Mouse (Mus musculus) liver, embryonic 13.5 days (tissue): ENCODE data around the gene Rab27a. TPM values are rescaled to one million over a fixed set of nuclear protein-coding genes. Genes with fewer than 3 reads are reported as not detected.

ENCODE experiments used
- ATAC-seq: fragments of 200-750 bp; cut with Nextera tagmentation; 2 replicates; pipeline ENCODE4 v1.8.0; 2017; ENCODE audit warnings: low read depth, mild to moderate bottlenecking, moderate number of reproducible peaks, moderate library complexity
- DNase-seq: peaks from one replicate; pipeline ENCODE4 v3.0.0; 2022
- H3K27ac ChIP-seq: fragments of 300-500 bp; sonication (generic); 2 replicates; pipeline ENCODE4 v1.5.1; 2015; ENCODE audit warnings: moderate library complexity, mild to moderate bottlenecking, inconsistent platforms
- H3K27me3 ChIP-seq: fragments of 300-500 bp; sonication (generic); 2 replicates; pipeline ENCODE4 v1.6.1; 2015; ENCODE audit warnings: mild to moderate bottlenecking, inconsistent platforms
- H3K36me3 ChIP-seq: fragments of 300-500 bp; sonication (generic); 2 replicates; pipeline ENCODE4 v1.6.1; 2015; ENCODE audit warnings: mild to moderate bottlenecking, inconsistent platforms
- H3K4me1 ChIP-seq: fragments of 300-500 bp; sonication (generic); replicated peaks from 2 replicates; pipeline ENCODE4 v1.6.1; 2015; ENCODE audit warnings: inconsistent platforms
- H3K4me2 ChIP-seq: fragments of 300-500 bp; sonication (generic); 2 replicates; pipeline ENCODE4 v1.6.1; 2015; ENCODE audit warnings: inconsistent platforms, mild to moderate bottlenecking, moderate library complexity
- H3K4me3 ChIP-seq: fragments of 300-500 bp; sonication (generic); replicated peaks from 2 replicates; pipeline ENCODE4 v1.5.1; 2015; ENCODE audit warnings: mild to moderate bottlenecking, inconsistent platforms
- H3K9ac ChIP-seq: fragments of 300-500 bp; sonication (generic); 2 replicates; pipeline ENCODE4 v1.6.1; 2015; ENCODE audit warnings: mild to moderate bottlenecking, inconsistent platforms
- H3K9me3 ChIP-seq: fragments of 300-500 bp; sonication (generic); replicated peaks from 2 replicates; pipeline ENCODE4 v1.6.1; 2016; ENCODE audit warnings: inconsistent platforms
- WGBS: fragments of 180-500 bp; shearing (Covaris S2); methylation state at CpG from one replicate; pipeline ENCODE4 v1.1.7; 2015; ENCODE audit not compliant: insufficient replicate concordance; 5-methylcytosine and 5-hydroxymethylcytosine counted together
- polyA plus RNA-seq: library from polyadenylated mRNA; unstranded; fragments of >200 nt; fragmentation: Nextera tagmentation; extraction: Ambion mirVana; gene quantifications from 2 replicates; pipeline ENCODE4 v1.2.1, GENCODE M21; 2015

Rab27a gene
- 4.5 and 4.9 TPM in 2 replicates for polyA plus RNA-seq

- ATAC-seq (peak; percentile 64), DNase-seq (peak; percentile 70)
- H3K27me3 ChIP-seq, result no peaks in the 10 kb centered on the region
- H3K4me1 ChIP-seq, result peaks cover 34% of the 10 kb centered on the region
- H3K4me2 ChIP-seq, result peak within 1 kb of the TSS; percentile 84
- H3K36me3 ChIP-seq, result no peaks in the 10 kb centered on the region
- 0 out of 2 replicates have a peak within 1 kb of the TSS, but pooled peaks have one; percentile 18 for H3K27ac ChIP-seq
- H3K9ac ChIP-seq, result peak within 1 kb of the TSS; percentile 66
- H3K9me3 ChIP-seq, result no peaks in the 10 kb centered on the region
- peak within 1 kb of the TSS; percentile 61 for H3K4me3 ChIP-seq
- WGBS, result under 1% methylated on average over 41 of the region's 41 CpGs
These were observed at the start of gene Rab27a for GRCm38 (mm10) chr9:73044146-73045079. TSS of gene Rab27a (plus strand) at chr9:73044854.

GRCm38 (mm10) chr9:72996167-72996566 is 48.5 kb upstream of the Rab27a start:
- Histone ChIP-seq H3K9ac (no peak overlapping the region), H3K27me3 (no peaks in the 10 kb centered on the region), H3K27ac (no peak overlapping the region), H3K4me1 (no peaks in the 10 kb centered on the region), H3K4me3 (no peak overlapping the region), H3K36me3 (no peaks in the 10 kb centered on the region), H3K4me2 (no peak overlapping the region), H3K9me3 (no peaks in the 10 kb centered on the region)
- no peak for ATAC-seq
- no peak for DNase-seq

GRCm38 (mm10) chr9:72996806-72997205 is 47.8 kb upstream of the Rab27a start:
- 71% methylated on average over 7 of the region's 7 CpGs for WGBS
- H3K4me2 ChIP-seq, result no peak overlapping the region
- no peak for ATAC-seq

GRCm38 (mm10) chr9:73000487-73000886 is 44.2 kb upstream of the Rab27a start:
- H3K4me2 ChIP-seq, result no peak overlapping the region
- no peak overlapping the region for H3K9ac ChIP-seq
- no peaks in the 10 kb centered on the region for H3K36me3 ChIP-seq
- H3K4me1 ChIP-seq, result 0 out of 2 replicates have a peak, but pooled peaks cover 2% of the 10 kb centered on the region
- H3K9me3 ChIP-seq, result no peaks in the 10 kb centered on the region
- ATAC-seq (no peak), DNase-seq (no peak)
- 47% methylated on average over 2 of the region's 2 CpGs for WGBS
- H3K27ac ChIP-seq, result no peak overlapping the region
- no peak overlapping the region for H3K4me3 ChIP-seq
- no peaks in the 10 kb centered on the region for H3K27me3 ChIP-seq

More at GRCm38 (mm10) chr9:72996806-72997205, 47.8 kb upstream of the Rab27a start:
- Histone ChIP-seq H3K9ac (no peak overlapping the region), H3K36me3 (no peaks in the 10 kb centered on the region), H3K9me3 (no peaks in the 10 kb centered on the region), H3K4me1 (no peaks in the 10 kb centered on the region), H3K4me3 (no peak overlapping the region), H3K27ac (no peak overlapping the region), H3K27me3 (no peaks in the 10 kb centered on the region)
- DNase-seq, result no peak

- ATAC-seq (no peak), DNase-seq (no peak)
- Histone ChIP-seq H3K27ac (no peak overlapping the region), H3K9me3 (no peaks in the 10 kb centered on the region), H3K27me3 (no peaks in the 10 kb centered on the region), H3K4me2 (no peak overlapping the region), H3K4me1 (0 out of 2 replicates have a peak, but pooled peaks cover 2% of the 10 kb centered on the region), H3K36me3 (peaks cover 3% of the 10 kb centered on the region; the same call in 1 of the 2 replicates), H3K9ac (no peak overlapping the region), H3K4me3 (no peak overlapping the region)
- WGBS, result 64% methylated on average over 13 of the region's 13 CpGs
These were observed 43.2 kb upstream of the Rab27a start for GRCm38 (mm10) chr9:73001314-73002011.

GRCm38 (mm10) chr9:73002177-73002576 is 42.5 kb upstream of the Rab27a start:
- DNase-seq, result no peak
- ATAC-seq, result no peak
- no peak overlapping the region for H3K4me2 ChIP-seq

GRCm38 (mm10) chr9:73004076-73004475 is 40.6 kb upstream of the Rab27a start:
- Histone ChIP-seq H3K4me2 (no peak overlapping the region), H3K4me1 (0 out of 2 replicates have a peak, but pooled peaks cover 2% of the 10 kb centered on the region), H3K27ac (no peak overlapping the region), H3K9me3 (no peaks in the 10 kb centered on the region), H3K36me3 (peaks cover 3% of the 10 kb centered on the region; the same call in 1 of the 2 replicates), H3K27me3 (no peaks in the 10 kb centered on the region), H3K9ac (no peak overlapping the region), H3K4me3 (no peak overlapping the region)
- DNase-seq (no peak), ATAC-seq (no peak)
- 85% methylated on average over 8 of the region's 8 CpGs for WGBS

More at GRCm38 (mm10) chr9:73002177-73002576, 42.5 kb upstream of the Rab27a start:
- no peak overlapping the region for H3K4me3 ChIP-seq
- H3K36me3 ChIP-seq, result peaks cover 3% of the 10 kb centered on the region; the same call in 1 of the 2 replicates
- H3K27me3 ChIP-seq, result no peaks in the 10 kb centered on the region
- WGBS, result 63% methylated on average over 3 of the region's 3 CpGs
- H3K9me3 ChIP-seq, result no peaks in the 10 kb centered on the region
- H3K27ac ChIP-seq, result no peak overlapping the region
- no peak overlapping the region for H3K9ac ChIP-seq
- H3K4me1 ChIP-seq, result 0 out of 2 replicates have a peak, but pooled peaks cover 2% of the 10 kb centered on the region

GRCm38 (mm10) chr9:73005106-73005505 is 39.5 kb upstream of the Rab27a start:
- no peak overlapping the region for H3K27ac ChIP-seq
- no peaks in the 10 kb centered on the region for H3K9me3 ChIP-seq
- no peaks in the 10 kb centered on the region for H3K27me3 ChIP-seq
- DNase-seq (no peak), ATAC-seq (no peak)
- no peak overlapping the region for H3K4me2 ChIP-seq
- no peak overlapping the region for H3K9ac ChIP-seq
- peaks cover 3% of the 10 kb centered on the region; the same call in 1 of the 2 replicates for H3K36me3 ChIP-seq
- H3K4me1 ChIP-seq, result 0 out of 2 replicates have a peak, but pooled peaks cover 2% of the 10 kb centered on the region
- no peak overlapping the region for H3K4me3 ChIP-seq
- WGBS, result 73% methylated on average over 6 of the region's 6 CpGs

- no peak overlapping the region for H3K27ac ChIP-seq
- DNase-seq (no peak), ATAC-seq (no peak)
- no peaks in the 10 kb centered on the region for H3K9me3 ChIP-seq
- H3K4me3 ChIP-seq, result no peak overlapping the region
- H3K9ac ChIP-seq, result no peak overlapping the region
- H3K4me2 ChIP-seq, result no peak overlapping the region
- H3K4me1 ChIP-seq, result 0 out of 2 replicates have a peak, but pooled peaks cover 2% of the 10 kb centered on the region
- H3K36me3 ChIP-seq, result peaks cover 3% of the 10 kb centered on the region; the same call in 1 of the 2 replicates
- 87% methylated on average over 3 of the region's 3 CpGs for WGBS
- no peaks in the 10 kb centered on the region for H3K27me3 ChIP-seq
These were observed 38.5 kb upstream of the Rab27a start for GRCm38 (mm10) chr9:73006175-73006574.

GRCm38 (mm10) chr9:73008384-73008783 is 36.3 kb upstream of the Rab27a start:
- no peak for ATAC-seq
- WGBS, result 34% methylated on average over 3 of the region's 3 CpGs
- Histone ChIP-seq H3K27me3 (no peaks in the 10 kb centered on the region), H3K9me3 (no peaks in the 10 kb centered on the region), H3K27ac (no peak overlapping the region), H3K9ac (no peak overlapping the region), H3K4me1 (no peaks in the 10 kb centered on the region), H3K4me2 (no peak overlapping the region), H3K4me3 (no peak overlapping the region), H3K36me3 (peaks cover 9% of the 10 kb centered on the region; the same call in 1 of the 2 replicates)
- DNase-seq, result no peak

- H3K4me1 ChIP-seq, result no peaks in the 10 kb centered on the region
These were observed 32.0 kb upstream of the Rab27a start for GRCm38 (mm10) chr9:73012629-73013028.

More at GRCm38 (mm10) chr9:73012629-73013028, 32.0 kb upstream of the Rab27a start:
- H3K27ac ChIP-seq, result no peak overlapping the region
- H3K36me3 ChIP-seq, result peaks cover 38% of the 10 kb centered on the region
- no peaks in the 10 kb centered on the region for H3K9me3 ChIP-seq
- H3K9ac ChIP-seq, result no peak overlapping the region
- H3K4me2 ChIP-seq, result no peak overlapping the region
- H3K4me3 ChIP-seq, result no peak overlapping the region
- no peak for DNase-seq
- WGBS, result 84% methylated on average over 4 of the region's 4 CpGs
- no peak for ATAC-seq
- no peaks in the 10 kb centered on the region for H3K27me3 ChIP-seq
